Mouse (Mus musculus) neutrophil, adult 83 days (primary cell): ENCODE measurements around the gene Mptx1. TPM values are rescaled to one million over a fixed set of nuclear protein-coding genes. Genes with fewer than 3 reads are reported as not detected.

ENCODE experiments used
- total RNA-seq, 2 experiments: library from RNA; stranded (reverse); gene quantifications; one replicate each; pipeline ENCODE4 v1.2.4; 2023

The Mptx1 gene
- not detected for total RNA-seq

GRCm38 (mm10) chr1:174330218-174330617, at the start of gene Mptx1:
Mptx1 (plus strand) TSS chr1:174330518.

GRCm38 (mm10) chr1:174364882-174365451, 34.6 kb downstream of the Mptx1 start, which contains the start of gene Olfr417:
Olfr417 (plus strand) TSS chr1:174365122.

Other genes starting within 250 kb of the Mptx1 start
- not detected for gene Olfr429, start 246.2 kb upstream of the Mptx1 start, total RNA-seq
- gene Olfr427, start 233.6 kb upstream of the Mptx1 start, total RNA-seq: not detected
- gene Olfr231, start 209.4 kb upstream of the Mptx1 start, total RNA-seq: not detected
- not detected for gene Olfr424, start 199.0 kb upstream of the Mptx1 start, total RNA-seq
- gene Olfr420, start 174.9 kb upstream of the Mptx1 start, total RNA-seq: not detected
- gene Spta1, start 157.7 kb upstream of the Mptx1 start, total RNA-seq: 10 to 100 TPM; 11.2 to 18.5 TPM
- not detected for gene Olfr419, start 78.5 kb upstream of the Mptx1 start, total RNA-seq
- gene Olfr417, start 34.6 kb downstream of the Mptx1 start, total RNA-seq: not detected
- gene Olfr248, start 60.5 kb downstream of the Mptx1 start, total RNA-seq: not detected
- gene Olfr414, start 93.5 kb downstream of the Mptx1 start, total RNA-seq: not detected
- not detected for gene Olfr220, start 111.6 kb downstream of the Mptx1 start, total RNA-seq
- under 1 TPM; 0.04 to 0.09 TPM for gene Fmn2, start 171.3 kb downstream of the Mptx1 start, total RNA-seq